Mouse (Mus musculus) heart, adult 2 months (tissue): ENCODE results near the gene Nr3c2. TPM values are rescaled to one million over a fixed set of nuclear protein-coding genes. Genes with fewer than 3 reads are reported as not detected.

Experiments
- DNase-seq, 2 experiments: peaks; one replicate each; pipeline ENCODE4 v3.0.0; 2021
- H3K27ac ChIP-seq: fragments of 200-600 bp; 2 replicates; pipeline ENCODE4 v1.8.1; 2022
- H3K27me3 ChIP-seq: fragments of 200-500 bp; 2 replicates; pipeline ENCODE4 v1.6.1; 2012; ENCODE audit warnings: mild to moderate bottlenecking, low read length, inconsistent platforms, mixed read lengths; ENCODE audit not compliant: control insufficient read depth, insufficient read depth
- H3K36me3 ChIP-seq: fragments of 200-500 bp; 2 replicates; pipeline ENCODE4 v1.6.1; 2012; ENCODE audit warnings: low read length, inconsistent platforms; ENCODE audit not compliant: control insufficient read depth, insufficient read depth
- H3K4me1 ChIP-seq: fragments of 200-500 bp; 2 replicates; pipeline ENCODE4 v1.6.1; 2011; ENCODE audit warnings: low read length; ENCODE audit not compliant: control insufficient read depth, insufficient read depth
- H3K4me3 ChIP-seq: fragments of 200-600 bp; 2 replicates; pipeline ENCODE4 v1.8.1; 2022
- H3K79me2 ChIP-seq: fragments of 200-500 bp; replicated peaks from 2 replicates; pipeline ENCODE4 v1.6.1; 2012; ENCODE audit warnings: mild to moderate bottlenecking, inconsistent platforms, low read length, moderate library complexity, mixed read lengths; ENCODE audit not compliant: control insufficient read depth, insufficient read depth
- H3K9ac ChIP-seq: fragments of 200-500 bp; 2 replicates; pipeline ENCODE4 v1.6.1; 2012; ENCODE audit warnings: low read depth, mild to moderate bottlenecking, control low read depth, inconsistent platforms, low read length, mixed read lengths
- CTCF ChIP-seq: fragments of 200-600 bp; IDR thresholded peaks from 2 replicates; pipeline ENCODE4 v1.8.1; 2022; ENCODE audit warnings: antibody characterized with exemption, mild to moderate bottlenecking, moderate library complexity
- EP300 ChIP-seq: fragments of 200-500 bp; IDR thresholded peaks from 2 replicates; pipeline ENCODE4 v1.6.1; 2011; ENCODE audit warnings: low read depth, low read length, control low read depth; ENCODE audit not compliant: insufficient read depth
- POLR2A ChIP-seq: fragments of 200-500 bp; IDR thresholded peaks from 2 replicates; pipeline ENCODE4 v1.6.1; 2011; ENCODE audit warnings: mild to moderate bottlenecking, low read depth, low read length, control low read depth; ENCODE audit not compliant: insufficient read depth
- WGBS: fragments of 180-500 bp; shearing (Covaris S2); methylation state at CpG from one replicate; pipeline ENCODE4 v1.1.7; 2018; 5-methylcytosine and 5-hydroxymethylcytosine counted together
- intact Hi-C: fragments of 180-260 bp; cut with DNase I; formaldehyde crosslinking; loops from one replicate; pipeline ENCODE4 v1.15.1; 2025
- polyA plus RNA-seq: library from polyadenylated mRNA; depleted of rRNA; stranded (reverse); fragments of >200 nt; gene quantifications from 2 replicates; pipeline ENCODE4 v1.2.3, GENCODE M21; 2012
- total RNA-seq, 2 experiments: library from RNA; stranded (reverse); gene quantifications; 2 replicates each; pipeline ENCODE4 v1.2.3; 2021

Gene Nr3c2
- total and polyA plus RNA-seq, 3 experiments: 7.0 to 27.8 (median 21.1) TPM

DNA sequence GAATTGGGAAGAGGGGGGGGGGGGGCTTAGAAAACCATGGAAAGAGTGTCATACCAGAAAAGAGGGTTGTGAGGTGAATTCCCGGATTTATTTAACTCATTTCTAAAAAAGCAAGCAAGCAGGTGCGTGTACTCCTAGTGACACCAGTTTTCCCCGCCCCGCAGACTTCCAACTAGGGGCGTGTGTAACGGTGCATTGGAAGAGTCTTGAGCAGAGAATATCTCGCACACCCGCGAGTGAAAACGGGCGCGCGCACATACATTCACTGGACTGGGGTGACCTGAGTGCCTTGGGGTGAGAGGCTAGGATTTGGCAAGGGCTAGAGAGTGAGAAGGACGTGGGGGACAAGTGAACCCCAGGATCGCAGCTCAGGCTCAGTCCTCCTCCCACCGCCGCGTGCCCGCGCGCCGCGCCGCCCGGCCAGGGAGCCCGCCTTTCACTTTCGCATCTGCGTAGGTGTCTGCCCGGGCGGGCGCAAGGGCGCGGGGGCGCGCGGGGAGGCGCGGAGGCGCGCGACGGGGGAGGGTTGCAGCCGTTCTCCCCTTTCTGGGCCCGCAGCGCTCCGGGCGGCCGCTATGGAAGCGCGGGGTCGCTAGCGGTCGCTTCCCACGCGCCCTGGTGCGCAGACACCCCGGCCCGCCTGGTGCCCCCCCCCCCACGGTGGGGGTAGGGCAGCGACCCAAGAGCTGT is 376 bp upstream of the Nr3c2 start:
- H3K4me3 ChIP-seq: peak overlapping the region; percentile 90
- H3K79me2 ChIP-seq: no peaks in the 10 kb centered on the region
- H3K9ac ChIP-seq: peak overlapping the region; percentile 88
- H3K27ac ChIP-seq: peak overlapping the region; percentile 96
- under 1% methylated on average over 59 of the region's 60 CpGs for WGBS
- intact Hi-C loops: loop anchor here (5.0 kb wide), 1 partner anchor 832 kb away; no protein-coding TSS in a partner anchor
- no peaks in the 10 kb centered on the region for H3K36me3 ChIP-seq
- TF ChIP-seq EP300 (no peak), CTCF (peak; percentile 53), POLR2A (peak; percentile 50; the same call in 1 of the 2 replicates)
- DNase-seq: peak; percentile 87 to 88
- H3K27me3 ChIP-seq: no peaks in the 10 kb centered on the region
- no peaks in the 10 kb centered on the region for H3K4me1 ChIP-seq

DNA sequence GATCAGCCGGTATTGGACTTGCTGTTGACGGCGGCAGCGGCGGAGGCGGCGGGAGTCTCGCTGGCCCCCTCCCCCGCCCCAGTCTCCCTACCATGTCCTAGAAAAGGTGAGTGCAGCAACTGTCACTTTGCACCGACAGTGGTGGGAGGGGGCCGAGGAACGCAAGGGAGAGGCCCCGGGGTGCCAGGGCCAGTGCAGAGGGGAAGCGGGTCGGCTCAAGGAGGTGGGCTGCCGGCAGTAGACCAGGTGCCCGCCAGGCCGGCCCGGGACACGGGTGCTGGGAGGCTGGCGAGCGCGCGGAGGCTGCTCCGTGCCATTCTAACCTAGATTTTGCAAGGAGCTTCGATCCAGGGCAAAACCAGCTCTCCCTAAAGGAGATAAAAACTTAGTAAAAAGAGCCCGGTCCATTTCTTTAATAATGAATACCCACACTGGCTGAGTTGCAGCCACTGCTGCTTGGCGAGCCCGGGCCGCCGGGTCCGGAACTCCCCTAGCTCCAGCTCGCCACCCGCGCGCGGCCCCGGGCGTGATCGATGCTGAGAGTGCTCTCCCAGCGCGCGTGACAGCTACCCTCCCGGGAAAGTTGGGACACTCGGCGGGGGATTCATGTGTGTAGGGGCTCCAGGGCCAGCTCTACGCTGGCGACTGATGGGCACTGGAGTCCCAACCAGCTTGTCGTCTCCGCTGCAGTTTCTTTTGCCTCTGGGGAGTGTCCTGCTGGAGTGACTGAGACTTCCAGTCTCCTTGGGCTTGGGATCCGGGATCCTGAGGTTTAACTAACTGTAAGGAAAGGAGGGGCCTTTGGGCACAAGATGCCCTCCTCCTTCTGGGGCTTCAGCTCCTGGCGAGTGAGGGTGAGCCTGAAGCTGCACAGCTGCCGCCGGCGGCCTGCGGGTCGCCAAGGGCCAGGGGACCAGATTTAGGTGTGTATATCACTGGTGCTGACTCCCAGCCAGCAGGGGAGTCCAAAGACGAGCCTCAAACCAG is 1.2 kb downstream of the Nr3c2 start:
- no peaks in the 10 kb centered on the region for H3K79me2 ChIP-seq
- H3K27ac ChIP-seq: peak overlapping the region; percentile 96
- peak overlapping the region; percentile 88 for H3K9ac ChIP-seq
- no peaks in the 10 kb centered on the region for H3K36me3 ChIP-seq
- 1% methylated on average over 58 of the region's 58 CpGs for WGBS
- H3K4me1 ChIP-seq: no peaks in the 10 kb centered on the region
- H3K4me3 ChIP-seq: peak overlapping the region; percentile 90
- no peaks in the 10 kb centered on the region for H3K27me3 ChIP-seq
- TF ChIP-seq POLR2A (no peak), EP300 (no peak), CTCF (no peak)
- intact Hi-C loops: loop anchor here (5.0 kb wide), 3 partner anchors 142 to 327 kb away; no protein-coding TSS in a partner anchor
- peak; percentile 76 to 80 for DNase-seq

DNA sequence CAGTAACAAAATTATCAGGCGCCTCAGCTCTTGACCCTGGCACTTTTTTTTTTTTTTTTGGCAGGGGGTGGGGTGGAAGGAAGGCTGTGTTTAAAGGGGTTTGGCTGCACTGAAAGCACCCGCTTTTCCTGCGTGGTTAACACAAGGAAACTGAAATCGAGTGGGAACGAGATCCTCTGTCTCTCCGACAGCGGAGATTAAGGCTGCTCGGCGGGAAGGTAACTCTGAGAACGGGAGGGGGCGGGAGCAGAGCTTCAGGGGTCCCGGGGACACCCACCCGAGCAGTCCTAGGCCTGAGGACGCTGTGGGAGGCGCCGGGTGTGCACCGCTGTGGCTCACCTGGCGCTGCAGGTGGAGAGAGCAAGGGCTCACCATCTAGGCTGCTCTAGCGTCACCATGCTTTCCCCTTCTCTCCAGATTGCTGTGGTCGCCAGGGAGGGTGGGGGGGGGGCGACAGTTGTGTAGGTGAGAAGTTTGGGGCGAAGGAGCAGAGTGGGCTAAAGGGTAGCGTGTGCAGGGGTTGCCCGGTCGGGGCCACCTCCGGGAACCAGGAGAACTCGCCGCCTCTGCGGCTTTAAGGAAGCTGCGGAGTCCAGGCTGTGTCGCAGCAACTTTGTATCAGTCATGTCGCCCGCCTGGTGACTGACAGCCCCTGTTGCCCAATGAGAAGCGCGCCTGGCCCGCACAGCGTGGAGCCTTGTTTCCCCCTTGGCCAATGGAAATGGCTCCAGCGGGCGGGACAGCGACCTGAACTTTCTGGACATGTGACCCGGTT is 2.4 kb downstream of the Nr3c2 start:
- H3K27me3 ChIP-seq: no peaks in the 10 kb centered on the region
- peak overlapping the region; percentile 96 for H3K27ac ChIP-seq
- H3K4me1 ChIP-seq: no peaks in the 10 kb centered on the region
- intact Hi-C loops: loop anchor here (5.0 kb wide), 3 partner anchors 141 to 326 kb away; no protein-coding TSS in a partner anchor
- H3K9ac ChIP-seq: peak overlapping the region; percentile 86
- H3K4me3 ChIP-seq: peak overlapping the region; percentile 90
- H3K36me3 ChIP-seq: no peaks in the 10 kb centered on the region
- H3K79me2 ChIP-seq: no peaks in the 10 kb centered on the region
- TF ChIP-seq POLR2A (peak; percentile 97), EP300 (0 out of 2 replicates have a peak, but pooled peaks have one; percentile 36), CTCF (no peak)
- peak; percentile 97 to 99 for DNase-seq
- WGBS: under 1% methylated on average over 41 of the region's 41 CpGs

DNA sequence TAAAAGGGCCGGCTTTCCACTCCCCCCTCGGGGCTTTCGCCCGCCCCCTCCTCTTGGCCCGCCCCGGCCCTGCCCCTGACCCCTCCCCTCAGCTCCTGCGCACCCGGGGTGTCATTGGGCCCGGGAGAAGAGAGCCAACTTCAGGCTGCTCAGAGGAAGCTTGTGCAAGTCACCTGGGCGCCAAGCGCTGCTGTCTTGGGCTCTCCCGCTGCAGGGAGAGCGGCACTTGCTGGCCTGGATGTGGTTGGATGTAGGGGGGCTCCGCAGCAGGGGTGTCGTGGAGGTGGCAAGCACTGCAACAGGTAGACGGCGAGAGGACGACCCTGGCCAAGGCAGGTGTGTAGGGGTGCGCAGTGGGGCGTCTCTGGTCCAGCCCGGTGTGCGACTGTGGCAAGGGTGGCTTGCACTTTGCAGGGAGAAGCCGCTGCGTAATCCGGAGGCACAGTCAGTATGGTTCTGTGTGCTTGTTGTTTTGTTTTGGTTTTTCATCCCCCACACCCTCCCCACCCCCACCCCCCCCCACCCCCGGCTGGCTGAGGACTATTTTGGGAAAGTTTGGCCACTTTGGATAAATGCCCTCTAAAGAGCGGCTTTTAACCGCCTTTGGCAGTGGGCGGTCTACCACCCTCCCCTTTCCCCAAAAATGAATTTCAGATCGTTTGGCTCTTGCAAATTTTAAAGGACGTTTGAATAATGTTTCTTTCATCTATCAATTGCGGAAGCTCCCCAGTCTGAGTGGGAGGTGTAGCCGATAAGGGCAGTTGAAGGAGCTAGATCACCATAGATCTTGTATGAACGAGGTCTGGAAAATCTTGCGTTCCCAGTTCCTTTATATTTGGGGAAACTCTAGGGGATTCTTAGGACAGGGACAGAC is 3.2 kb downstream of the Nr3c2 start:
- Histone ChIP-seq H3K27me3 (no peaks in the 10 kb centered on the region), H3K36me3 (no peaks in the 10 kb centered on the region), H3K79me2 (no peaks in the 10 kb centered on the region), H3K4me1 (no peaks in the 10 kb centered on the region), H3K9ac (peak overlapping the region; percentile 77), H3K27ac (peak overlapping the region; percentile 85), H3K4me3 (peak overlapping the region; percentile 90)
- DNase-seq: no peak
- TF ChIP-seq POLR2A (no peak; the same call in 1 of the 2 replicates), EP300 (0 out of 2 replicates have a peak, but pooled peaks have one; percentile 26)
- intact Hi-C loops: loop anchor here (5.0 kb wide), 3 partner anchors 140 to 325 kb away; no protein-coding TSS in a partner anchor
- under 1% methylated on average over 35 of the region's 35 CpGs for WGBS

DNA sequence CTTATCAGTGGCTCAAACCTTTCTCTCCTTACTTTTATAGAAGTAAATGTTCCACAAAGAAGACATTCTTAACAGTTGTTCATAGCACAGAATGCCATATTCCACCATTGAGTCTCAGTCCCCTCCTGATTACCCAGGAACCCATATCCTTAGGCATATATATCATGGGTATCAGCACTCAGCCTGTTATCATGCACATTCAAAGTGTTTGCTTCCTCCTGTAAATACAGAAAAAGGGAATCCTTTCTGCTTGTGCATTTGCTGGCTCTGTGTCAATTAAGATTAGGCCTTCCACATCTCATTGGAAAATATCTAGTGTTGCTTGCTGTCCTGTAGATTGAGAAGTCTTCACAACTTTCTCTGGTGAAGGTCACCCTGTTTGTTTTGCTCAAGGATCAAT is 12.0 kb downstream of the Nr3c2 start:
- no peak overlapping the region for H3K27ac ChIP-seq
- TF ChIP-seq POLR2A: no peak
- H3K79me2 ChIP-seq: no peaks in the 10 kb centered on the region; the same call in 1 of the 2 replicates
- H3K36me3 ChIP-seq: peaks cover 7% of the 10 kb centered on the region
- H3K4me1 ChIP-seq: peaks cover 1% of the 10 kb centered on the region; the same call in 1 of the 2 replicates
- no peaks in the 10 kb centered on the region for H3K27me3 ChIP-seq
- H3K4me3 ChIP-seq: no peak overlapping the region
- no peak for DNase-seq
- H3K9ac ChIP-seq: no peak overlapping the region
- intact Hi-C loops: no loop called here
